Mouse (Mus musculus) forebrain, embryonic 16.5 days (tissue): ENCODE results near the gene Tnfrsf13b. TPM values are rescaled to one million over a fixed set of nuclear protein-coding genes. Genes with fewer than 3 reads are reported as not detected.

ENCODE experiments used
- ATAC-seq: fragments of 200-750 bp; cut with Nextera tagmentation; 2 replicates; pipeline ENCODE4 v1.8.0; 2017; ENCODE audit warnings: mild to moderate bottlenecking, moderate library complexity
- H3K27ac ChIP-seq: fragments of 300-500 bp; sonication (generic); 2 replicates; pipeline ENCODE4 v1.5.1; 2014; ENCODE audit warnings: low read length, control low read depth
- H3K27me3 ChIP-seq: fragments of 300-500 bp; sonication (generic); replicated peaks from 2 replicates; pipeline ENCODE4 v1.6.1; 2014; ENCODE audit warnings: low read length; ENCODE audit not compliant: control insufficient read depth, insufficient read depth
- H3K36me3 ChIP-seq: fragments of 300-500 bp; sonication (generic); 2 replicates; pipeline ENCODE4 v1.6.1; 2014; ENCODE audit not compliant: control insufficient read depth, insufficient read depth
- H3K4me1 ChIP-seq: fragments of 300-500 bp; sonication (generic); replicated peaks from 2 replicates; pipeline ENCODE4 v1.6.1; 2014; ENCODE audit warnings: low read length; ENCODE audit not compliant: control insufficient read depth, insufficient read depth
- H3K4me2 ChIP-seq: fragments of 300-500 bp; sonication (generic); 2 replicates; pipeline ENCODE4 v1.6.1; 2014; ENCODE audit warnings: mild to moderate bottlenecking, low read length, control low read depth
- H3K4me3 ChIP-seq: fragments of 300-500 bp; sonication (generic); replicated peaks from 2 replicates; pipeline ENCODE4 v1.5.1; 2014; ENCODE audit warnings: mild to moderate bottlenecking, low read length, control low read depth
- H3K9ac ChIP-seq: fragments of 300-500 bp; sonication (generic); replicated peaks from 2 replicates; pipeline ENCODE4 v1.6.1; 2014; ENCODE audit warnings: low read depth, low read length, control low read depth
- H3K9me3 ChIP-seq: fragments of 300-500 bp; sonication (generic); 2 replicates; pipeline ENCODE4 v1.6.1; 2016; ENCODE audit warnings: low read length; ENCODE audit not compliant: control insufficient read depth
- WGBS: fragments of 180-500 bp; shearing (Covaris S2); extraction: QIAGEN DNeasy Blood & Tissue Kit; methylation state at CpG from one replicate; pipeline ENCODE4 v1.1.7; 2014; 5-methylcytosine and 5-hydroxymethylcytosine counted together
- polyA plus RNA-seq: library from polyadenylated mRNA; unstranded; fragments of >200 nt; fragmentation: Nextera tagmentation; extraction: Ambion mirVana; gene quantifications from 2 replicates; pipeline ENCODE4 v1.2.1, GENCODE M21; 2015

Gene Tnfrsf13b
- polyA plus RNA-seq, 1 experiment from 2014 or later = 0.57 TPM

- no peak overlapping the region for H3K4me3 ChIP-seq
- H3K4me1 ChIP-seq = peaks cover 7% of the 10 kb centered on the region; the same call in 1 of the 2 replicates
- H3K9ac ChIP-seq = no peak overlapping the region
- 87% methylated on average over 12 of the region's 12 CpGs for WGBS
- H3K9me3 ChIP-seq = no peaks in the 10 kb centered on the region
- no peaks in the 10 kb centered on the region for H3K36me3 ChIP-seq
- no peak for ATAC-seq
- H3K27ac ChIP-seq = no peak overlapping the region
- no peaks in the 10 kb centered on the region for H3K27me3 ChIP-seq
- H3K4me2 ChIP-seq = no peak overlapping the region
Observed at GRCm38 (mm10) chr11:61108911-61109361, 17.6 kb upstream of the Tnfrsf13b start.

GRCm38 (mm10) chr11:61109707-61110106, 16.8 kb upstream of the Tnfrsf13b start:
- H3K27ac ChIP-seq = no peak overlapping the region
- no peak for ATAC-seq
- 88% methylated on average over 6 of the region's 6 CpGs for WGBS

GRCm38 (mm10) chr11:61110113-61110512, 16.4 kb upstream of the Tnfrsf13b start:
- ATAC-seq = no peak
- Histone ChIP-seq H3K9ac (no peak overlapping the region), H3K27ac (no peak overlapping the region), H3K4me3 (no peak overlapping the region), H3K9me3 (no peaks in the 10 kb centered on the region), H3K27me3 (no peaks in the 10 kb centered on the region), H3K36me3 (no peaks in the 10 kb centered on the region), H3K4me1 (no peaks in the 10 kb centered on the region), H3K4me2 (no peak overlapping the region)
- 85% methylated on average over 10 of the region's 10 CpGs for WGBS

More at GRCm38 (mm10) chr11:61109707-61110106, 16.8 kb upstream of the Tnfrsf13b start:
- Histone ChIP-seq H3K9ac (no peak overlapping the region), H3K27me3 (no peaks in the 10 kb centered on the region), H3K4me2 (no peak overlapping the region), H3K4me1 (peaks cover under 1% of the 10 kb centered on the region; the same call in 1 of the 2 replicates), H3K4me3 (no peak overlapping the region), H3K36me3 (no peaks in the 10 kb centered on the region), H3K9me3 (no peaks in the 10 kb centered on the region)

GRCm38 (mm10) chr11:61110928-61111327, 15.6 kb upstream of the Tnfrsf13b start:
- WGBS = 39% methylated on average over 1 of the region's 1 CpGs
- no peak overlapping the region for H3K4me3 ChIP-seq
- ATAC-seq = no peak
- no peak overlapping the region for H3K27ac ChIP-seq
- no peaks in the 10 kb centered on the region for H3K4me1 ChIP-seq
- H3K9ac ChIP-seq = no peak overlapping the region
- H3K4me2 ChIP-seq = no peak overlapping the region
- H3K27me3 ChIP-seq = no peaks in the 10 kb centered on the region
- H3K36me3 ChIP-seq = no peaks in the 10 kb centered on the region
- no peaks in the 10 kb centered on the region for H3K9me3 ChIP-seq

- ATAC-seq = no peak
- no peaks in the 10 kb centered on the region for H3K36me3 ChIP-seq
- H3K27me3 ChIP-seq = no peaks in the 10 kb centered on the region
- H3K4me3 ChIP-seq = no peak overlapping the region
- H3K4me1 ChIP-seq = no peaks in the 10 kb centered on the region
- no peaks in the 10 kb centered on the region for H3K9me3 ChIP-seq
- no peak overlapping the region for H3K4me2 ChIP-seq
- no peak overlapping the region for H3K27ac ChIP-seq
- 92% methylated on average over 4 of the region's 4 CpGs for WGBS
- H3K9ac ChIP-seq = no peak overlapping the region
Observed at GRCm38 (mm10) chr11:61111472-61111871, 15.1 kb upstream of the Tnfrsf13b start.

- Histone ChIP-seq H3K9me3 (no peaks in the 10 kb centered on the region), H3K4me2 (no peak overlapping the region), H3K27ac (no peak overlapping the region), H3K4me1 (no peaks in the 10 kb centered on the region), H3K9ac (no peak overlapping the region), H3K36me3 (no peaks in the 10 kb centered on the region), H3K4me3 (no peak overlapping the region), H3K27me3 (no peaks in the 10 kb centered on the region)
- 88% methylated on average over 8 of the region's 8 CpGs for WGBS
- no peak for ATAC-seq
Observed at GRCm38 (mm10) chr11:61112323-61112995, 14.1 kb upstream of the Tnfrsf13b start.

GRCm38 (mm10) chr11:61116226-61116625, 10.3 kb upstream of the Tnfrsf13b start:
- no peaks in the 10 kb centered on the region for H3K9me3 ChIP-seq
- H3K4me1 ChIP-seq = no peaks in the 10 kb centered on the region
- no peak for ATAC-seq
- no peaks in the 10 kb centered on the region for H3K27me3 ChIP-seq
- no peak overlapping the region for H3K9ac ChIP-seq
- 65% methylated on average over 8 of the region's 8 CpGs for WGBS
- no peak overlapping the region for H3K4me3 ChIP-seq
- H3K36me3 ChIP-seq = no peaks in the 10 kb centered on the region
- H3K4me2 ChIP-seq = no peak overlapping the region
- no peak overlapping the region for H3K27ac ChIP-seq

- Histone ChIP-seq H3K27me3 (no peaks in the 10 kb centered on the region), H3K27ac (no peak overlapping the region), H3K36me3 (no peaks in the 10 kb centered on the region), H3K9ac (no peak overlapping the region), H3K4me3 (no peak overlapping the region), H3K4me1 (no peaks in the 10 kb centered on the region), H3K4me2 (no peak overlapping the region), H3K9me3 (no peaks in the 10 kb centered on the region)
- no peak for ATAC-seq
- 89% methylated on average over 3 of the region's 3 CpGs for WGBS
Observed at GRCm38 (mm10) chr11:61119996-61120583, 6.5 kb upstream of the Tnfrsf13b start.

GRCm38 (mm10) chr11:61122283-61122768, 4.2 kb upstream of the Tnfrsf13b start:
- H3K4me1 ChIP-seq = no peaks in the 10 kb centered on the region
- H3K9me3 ChIP-seq = no peaks in the 10 kb centered on the region
- WGBS = 85% methylated on average over 9 of the region's 9 CpGs
- H3K36me3 ChIP-seq = no peaks in the 10 kb centered on the region
- no peak for ATAC-seq
- H3K27me3 ChIP-seq = no peaks in the 10 kb centered on the region
- H3K4me2 ChIP-seq = no peak overlapping the region
- H3K9ac ChIP-seq = no peak overlapping the region
- no peak overlapping the region for H3K27ac ChIP-seq
- H3K4me3 ChIP-seq = no peak overlapping the region
